Mouse (Mus musculus) ZHBTc4 (cell line): ENCODE data around the gene Ddx46.

ENCODE experiments used
- DNase-seq: peaks from one replicate; pipeline ENCODE4 v3.0.0-alpha.2; 2011; ENCODE audit warnings: low read depth, low spot score

Gene Ddx46

DNA sequence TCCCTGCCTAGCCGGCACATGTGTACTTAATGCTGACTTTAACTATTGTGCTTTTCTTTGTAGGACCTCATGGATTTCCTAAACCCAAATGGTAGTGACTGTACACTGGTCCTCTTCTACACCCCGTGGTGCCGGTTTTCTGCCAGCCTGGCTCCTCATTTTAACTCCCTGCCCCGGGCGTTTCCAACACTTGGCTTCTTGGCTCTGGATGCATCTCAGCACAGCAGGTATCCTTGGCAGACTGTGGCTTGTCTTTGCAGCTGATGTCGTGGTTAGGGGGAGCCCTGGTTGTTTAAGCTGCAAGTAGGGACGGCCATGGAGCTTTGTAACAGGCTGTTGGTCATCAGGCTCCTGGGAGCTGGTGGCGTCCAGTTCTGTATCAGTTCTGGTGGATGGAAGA lies 86.7 kb downstream of the Ddx46 start:
- no peak for DNase-seq

DNA sequence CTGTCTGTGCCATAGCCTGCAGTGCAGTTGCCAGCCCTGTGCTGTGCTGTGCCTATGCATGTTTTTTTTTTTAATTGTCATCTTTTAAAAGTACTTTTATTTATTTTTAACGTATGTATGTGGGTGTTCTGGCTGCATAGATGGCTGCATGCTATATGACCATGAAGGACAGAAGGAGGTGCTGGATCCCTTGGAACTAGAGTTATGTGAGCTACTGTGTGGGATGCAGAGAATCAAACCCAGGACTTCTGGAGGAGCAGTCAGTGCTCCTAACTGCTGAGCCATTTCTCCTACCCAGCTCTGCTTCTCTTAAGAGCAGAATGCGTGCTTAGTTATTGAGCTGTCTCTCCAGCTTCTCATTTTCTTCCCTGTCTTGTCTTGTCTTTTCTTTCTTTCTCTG lies 87.2 kb downstream of the Ddx46 start:
- no peak for DNase-seq

DNA sequence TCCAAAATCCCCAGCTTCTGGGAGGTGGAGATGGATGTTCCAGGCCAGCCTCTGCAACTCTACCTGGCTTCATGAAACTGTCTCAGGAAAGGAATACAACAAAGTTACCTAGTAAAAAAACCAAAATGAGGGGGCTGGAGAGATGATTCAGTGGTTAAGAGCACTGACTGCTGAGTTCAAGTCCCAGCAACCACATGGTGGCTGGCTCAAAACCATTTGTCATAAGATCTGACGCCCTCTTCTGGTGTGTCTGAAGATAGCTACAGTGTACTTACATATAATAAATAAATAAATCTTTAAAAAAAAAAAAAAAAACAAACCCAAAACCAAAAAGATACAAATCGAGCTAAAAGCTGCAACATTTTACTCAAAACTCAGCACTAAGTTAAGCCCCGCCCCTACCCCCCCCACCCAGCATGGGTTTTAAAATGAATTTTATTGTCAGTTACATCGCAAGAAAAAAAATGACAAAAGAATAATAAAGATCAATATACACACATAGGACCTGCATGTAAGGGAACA lies 91.8 kb downstream of the Ddx46 start:
- DNase-seq, result no peak

DNA sequence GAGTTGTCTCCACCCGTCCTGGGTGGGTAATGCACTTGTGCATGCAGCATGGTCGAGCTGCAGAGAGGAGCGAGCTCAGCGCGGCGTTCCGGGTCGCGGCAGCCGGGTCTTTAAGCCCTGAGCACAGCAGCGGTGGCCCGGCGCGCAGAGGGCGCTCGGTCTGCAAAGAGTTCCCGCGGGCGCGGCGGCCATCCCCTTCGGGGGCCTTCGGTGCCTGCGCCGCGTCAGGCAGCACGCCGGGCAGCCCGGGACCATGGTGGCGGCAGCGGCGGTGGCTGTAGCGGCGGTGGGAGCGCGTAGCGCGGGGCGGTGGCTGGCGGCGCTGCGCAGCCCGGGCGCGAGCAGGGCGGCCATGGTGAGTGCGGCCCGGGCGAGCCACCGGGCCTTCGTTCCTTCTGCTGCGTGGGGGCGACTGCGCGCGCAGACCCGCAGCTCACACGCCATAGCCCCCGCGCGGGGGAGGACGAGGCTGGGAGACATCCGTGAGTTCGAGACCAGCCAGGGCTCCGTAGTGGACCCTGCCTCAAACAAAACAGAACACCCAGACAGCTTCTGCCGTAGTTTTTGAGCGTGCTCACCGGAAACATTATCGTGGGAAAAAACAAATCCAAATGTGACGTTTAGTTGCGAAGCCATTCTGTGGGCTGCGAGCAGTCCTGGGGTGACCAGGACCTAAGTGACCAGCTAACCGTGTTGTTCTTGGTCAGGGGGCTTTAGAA lies 92.5 kb downstream of the Ddx46 start, which contains the start of gene Pcbd2:
Gene Pcbd2 (plus strand): TSS at position 249 of the 719 bp plus-strand sequence.
- peak; percentile 87 for DNase-seq

DNA sequence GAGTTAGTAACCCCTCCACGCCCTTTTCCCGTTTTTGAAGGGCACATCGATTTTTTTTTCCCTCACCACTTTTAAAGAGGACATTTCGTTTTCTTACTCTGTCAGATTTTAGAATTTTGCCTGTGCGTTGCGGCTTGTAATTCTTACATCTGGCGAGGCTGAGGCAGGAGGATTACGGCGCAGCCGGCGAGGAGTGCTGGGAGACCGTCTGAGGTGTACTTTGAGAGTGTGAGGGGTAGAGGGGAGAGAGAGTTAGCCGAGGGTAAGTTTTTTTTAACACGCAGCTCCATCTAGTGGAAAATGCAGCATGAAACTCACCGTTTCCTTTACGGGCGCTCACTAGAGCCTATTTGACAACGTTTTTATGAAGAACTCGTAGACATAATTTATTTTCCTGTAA lies 93.0 kb downstream of the Ddx46 start:
- DNase-seq, result peak; percentile 81

DNA sequence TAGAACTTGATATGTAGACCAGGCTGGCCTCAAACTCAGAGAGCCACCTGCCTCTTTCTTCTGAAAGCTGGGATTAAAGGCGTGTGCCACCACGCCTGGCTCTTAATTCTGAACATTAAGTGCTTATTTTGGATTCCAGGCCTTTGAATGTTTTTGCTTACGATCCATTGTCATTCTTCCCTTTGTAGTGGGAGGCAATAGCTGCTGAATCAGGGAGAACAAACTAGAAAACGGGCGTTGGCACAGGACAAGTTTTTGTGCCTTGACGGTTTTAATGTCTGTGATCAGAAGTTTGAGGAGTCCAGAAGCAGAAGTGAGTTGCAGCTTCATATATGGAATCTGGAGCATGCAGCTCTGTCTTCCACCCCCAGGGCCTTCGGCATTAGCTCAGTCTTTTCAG lies 95.9 kb downstream of the Ddx46 start:
- peak; percentile 94 for DNase-seq
